Mouse (Mus musculus): ENCODE results near the gene Baiap2l2.

DNA sequence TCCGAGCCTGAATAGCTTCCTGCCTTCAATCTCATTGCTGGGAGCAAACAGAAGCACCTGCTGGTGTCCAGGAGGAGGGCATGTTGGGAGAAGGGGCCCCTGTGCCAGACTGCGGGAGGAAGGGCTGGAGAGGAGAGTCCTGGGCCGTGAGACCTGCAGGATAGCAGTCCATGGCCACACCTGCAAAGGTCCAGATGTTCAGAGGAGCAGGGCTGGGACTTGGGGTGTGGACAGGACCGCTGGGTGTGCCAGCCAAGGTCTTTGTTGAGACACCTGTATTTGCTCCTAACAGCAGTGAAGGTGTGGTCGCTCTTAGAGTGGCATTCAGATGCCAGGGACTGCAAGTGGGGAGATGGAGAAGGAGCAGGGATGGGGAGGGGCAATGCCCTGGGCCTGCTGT, 2.9 kb downstream of the Baiap2l2 start:
- TF ChIP-seq POLR2A (IDR thresholded peaks at IDR 0.05; ENCODE audit: borderline replicate concordance, control insufficient read depth, low read depth, low read length) (no peak), CTCF (IDR thresholded peaks at IDR 0.05; ENCODE audit: control insufficient read depth, insufficient read depth, low read length) (no peak)

All from bone marrow, adult 2 months (tissue).